Mouse (Mus musculus) layer of hippocampus, adult 2 months (tissue): ENCODE measurements at regions not wholly inside any gene's neighbourhood (a gene's known extent, or its start where the extent isn't known, plus 50 kb on each side); places are given as distances from the start of the nearest gene placed in this dataset.

Source experiments
- DNase-seq, 2 experiments: peaks; one replicate each; pipeline ENCODE4 v3.0.0; 2022; ENCODE audit warnings: low spot score in 2 of 2
- H3K27ac ChIP-seq: fragments of 200-600 bp; 2 replicates; pipeline ENCODE4 v1.8.1; 2022
- H3K4me3 ChIP-seq: fragments of 200-600 bp; 2 replicates; pipeline ENCODE4 v1.8.1; 2022; ENCODE audit warnings: mild to moderate bottlenecking
- CTCF ChIP-seq: fragments of 200-600 bp; conservative IDR thresholded peaks from 2 replicates; pipeline ENCODE4 v1.8.1; 2022; ENCODE audit warnings: antibody characterized with exemption, mild to moderate bottlenecking, moderate library complexity

DNA sequence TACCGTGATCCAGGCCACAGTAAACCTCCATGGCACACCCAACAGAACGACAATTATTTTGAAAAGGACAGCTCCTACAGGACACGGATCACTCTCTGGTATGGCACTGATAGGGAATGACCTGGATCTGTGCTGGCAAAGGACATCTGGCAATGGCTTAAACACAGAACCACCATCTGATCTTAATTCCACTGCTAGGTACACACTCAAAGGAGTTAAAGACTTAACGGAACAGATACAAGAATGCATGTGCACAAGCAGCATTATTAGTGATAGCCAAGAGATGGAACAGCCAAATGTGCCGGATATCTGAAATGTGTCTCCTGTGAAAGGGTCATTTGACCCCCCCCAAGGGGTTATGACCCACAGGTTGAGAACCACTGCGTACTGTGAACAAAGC is 493.0 kb upstream of the Atp11b start:
- Histone ChIP-seq H3K27ac (no peak overlapping the region), H3K4me3 (no peak overlapping the region)

DNA sequence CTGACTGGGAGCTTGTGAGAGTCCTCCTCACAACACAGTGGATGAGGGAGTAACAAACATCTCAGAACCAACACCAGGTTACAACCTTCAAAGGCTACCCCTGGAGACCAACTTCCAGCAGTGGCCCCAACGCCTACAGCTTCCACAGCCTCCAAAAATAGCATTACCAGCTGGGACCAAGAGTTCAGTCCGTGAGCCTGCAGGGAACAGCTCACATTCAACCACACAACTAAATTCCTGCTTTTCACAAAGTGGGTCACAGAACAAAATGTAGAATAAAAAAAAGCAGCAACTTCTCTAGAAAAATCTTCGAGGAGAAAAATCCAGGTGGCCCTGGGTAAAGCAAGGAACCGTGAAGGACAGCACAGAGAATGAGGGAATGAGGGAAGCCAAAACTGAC is 485.0 kb upstream of the Atp11b start:
- Histone ChIP-seq H3K27ac (no peak overlapping the region), H3K4me3 (no peak overlapping the region)
- no peak for DNase-seq
- TF ChIP-seq CTCF, result no peak

More for the DNA sequence above, 493.0 kb upstream of the Atp11b start:
- no peak for DNase-seq
- no peak for TF ChIP-seq CTCF

DNA sequence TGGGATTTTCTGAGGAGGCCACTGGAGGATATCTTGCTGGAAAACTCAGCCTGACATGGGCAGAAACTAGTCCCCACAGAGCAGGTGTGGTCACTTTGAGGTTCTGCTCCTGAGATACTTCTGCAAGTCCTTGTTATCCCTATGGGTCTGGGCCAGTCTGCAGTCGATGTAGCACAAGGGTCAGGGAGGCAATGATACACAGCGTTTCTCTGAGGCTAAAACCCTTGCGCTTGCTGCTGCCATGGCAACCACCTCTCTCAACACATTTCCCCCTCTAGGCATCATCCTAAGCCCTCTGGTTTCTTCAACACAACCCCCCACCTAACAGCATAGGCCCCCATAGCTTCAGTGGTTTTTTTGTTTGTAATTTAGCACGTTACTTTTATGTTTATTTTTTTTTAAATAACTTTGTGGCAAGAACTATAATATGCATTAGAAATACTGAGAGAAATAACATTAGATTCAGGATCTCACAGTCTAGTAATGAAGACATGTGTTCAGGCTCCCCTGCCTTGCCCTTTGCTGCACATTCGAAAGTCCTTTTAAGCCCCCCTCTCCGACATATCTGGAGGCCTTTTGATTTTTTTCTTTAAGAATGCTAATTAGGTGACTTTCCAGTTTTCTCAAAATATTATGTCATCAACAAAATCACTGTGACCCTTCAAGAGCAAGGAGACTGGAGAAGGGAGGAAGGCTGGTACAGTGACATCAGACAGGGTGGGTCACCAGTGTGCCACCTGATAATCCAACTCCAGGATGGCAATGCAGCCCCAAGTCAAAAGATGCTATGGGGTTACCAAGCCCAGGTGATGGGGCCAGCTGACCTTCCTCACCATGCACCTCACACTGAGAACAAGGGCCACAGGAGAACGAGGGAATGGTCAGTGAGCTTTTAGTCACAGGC is 483.7 kb upstream of the Atp11b start:
- no peak for DNase-seq
- no peak overlapping the region for H3K27ac ChIP-seq
- no peak overlapping the region for H3K4me3 ChIP-seq
- no peak for TF ChIP-seq CTCF

DNA sequence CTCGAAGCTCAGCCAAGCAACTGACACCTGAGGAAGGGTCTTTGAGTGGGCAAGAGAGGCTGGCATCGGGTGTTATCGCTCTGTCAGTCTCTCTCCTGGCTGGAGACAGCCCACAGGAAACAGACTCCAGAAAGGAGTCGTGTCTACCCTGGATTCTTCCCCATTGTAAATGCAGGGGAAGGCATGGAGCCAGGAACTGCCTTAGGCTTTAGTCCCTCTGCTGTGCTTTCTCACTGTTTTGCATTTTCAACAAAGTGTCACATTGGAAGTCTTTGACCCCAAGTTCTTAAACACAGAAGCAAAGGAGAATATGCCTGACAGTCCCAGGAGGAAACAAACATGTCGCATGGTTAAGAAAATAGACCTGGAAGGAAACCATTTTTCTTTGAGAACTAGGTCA is 480.4 kb upstream of the Atp11b start:
- H3K27ac ChIP-seq, result peak overlapping the region; percentile 16; the same call in 1 of the 2 replicates
- no peak for TF ChIP-seq CTCF

DNA sequence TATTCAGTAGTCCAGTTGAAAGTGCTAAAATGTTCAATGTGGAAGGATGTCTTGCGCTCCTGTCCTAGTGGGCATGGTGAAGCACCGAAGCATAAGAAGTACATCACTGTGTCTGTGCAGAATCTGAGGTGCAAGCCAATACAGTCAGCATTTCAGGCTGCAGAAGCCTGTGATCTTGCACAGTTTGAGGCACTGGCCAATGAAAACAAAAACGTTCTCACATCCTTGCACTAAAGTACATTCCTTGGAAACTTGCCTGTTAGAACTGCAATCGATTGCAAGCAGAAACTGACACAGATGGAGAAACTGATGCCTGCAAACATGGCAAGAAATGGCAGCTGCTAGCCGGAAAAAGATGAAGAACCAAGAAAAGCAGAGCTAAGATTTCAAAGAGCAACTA is 472.9 kb upstream of the Atp11b start:
- TF ChIP-seq CTCF, result no peak
- Histone ChIP-seq H3K27ac (no peak overlapping the region; the same call in 1 of the 2 replicates), H3K4me3 (no peak overlapping the region)
- DNase-seq, result peak; percentile 17 to 49

More for the DNA sequence above, 480.4 kb upstream of the Atp11b start:
- no peak for DNase-seq
- no peak overlapping the region for H3K4me3 ChIP-seq

DNA sequence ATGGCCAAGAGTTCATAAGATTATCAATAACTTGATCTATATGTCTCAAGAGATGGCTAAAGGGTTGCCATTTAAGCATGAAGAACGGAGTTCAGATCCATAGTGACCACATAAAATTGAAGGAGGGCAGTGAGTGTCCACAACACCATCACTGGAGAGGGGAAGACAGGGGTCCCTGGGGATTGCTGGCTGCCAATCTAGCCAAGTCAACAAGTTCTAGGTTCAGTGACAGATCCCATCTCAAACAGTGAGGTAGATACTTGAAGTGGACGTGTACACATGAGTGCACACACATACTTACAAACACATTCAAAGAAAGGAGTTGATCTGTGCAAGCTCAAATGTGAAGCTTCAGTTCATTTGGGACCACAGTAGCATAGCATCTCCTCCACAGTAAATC is 471.8 kb upstream of the Atp11b start:
- TF ChIP-seq CTCF, result no peak
- no peak for DNase-seq
- no peak overlapping the region for H3K4me3 ChIP-seq
- H3K27ac ChIP-seq, result no peak overlapping the region

DNA sequence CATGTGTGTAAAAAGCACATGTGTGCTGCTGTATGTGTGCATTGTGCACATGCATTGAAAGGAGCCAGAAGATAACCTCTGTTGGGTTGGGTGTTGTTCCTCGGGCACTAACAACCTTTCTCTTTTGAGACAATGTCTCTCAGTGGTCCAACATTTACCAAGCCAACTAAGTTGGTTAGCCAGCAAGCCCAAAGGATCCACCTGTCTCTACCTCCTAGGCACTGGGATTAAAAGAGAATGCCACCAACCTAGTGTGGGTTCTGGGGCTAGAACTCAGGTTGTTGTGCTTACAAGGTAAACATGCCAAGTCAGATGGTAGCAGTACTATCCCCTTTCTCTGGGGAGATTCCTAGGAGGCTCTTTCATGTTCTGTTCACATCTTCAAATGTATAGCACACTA is 459.1 kb upstream of the Atp11b start:
- Histone ChIP-seq H3K4me3 (no peak overlapping the region), H3K27ac (no peak overlapping the region)
- no peak for TF ChIP-seq CTCF
- no peak for DNase-seq

DNA sequence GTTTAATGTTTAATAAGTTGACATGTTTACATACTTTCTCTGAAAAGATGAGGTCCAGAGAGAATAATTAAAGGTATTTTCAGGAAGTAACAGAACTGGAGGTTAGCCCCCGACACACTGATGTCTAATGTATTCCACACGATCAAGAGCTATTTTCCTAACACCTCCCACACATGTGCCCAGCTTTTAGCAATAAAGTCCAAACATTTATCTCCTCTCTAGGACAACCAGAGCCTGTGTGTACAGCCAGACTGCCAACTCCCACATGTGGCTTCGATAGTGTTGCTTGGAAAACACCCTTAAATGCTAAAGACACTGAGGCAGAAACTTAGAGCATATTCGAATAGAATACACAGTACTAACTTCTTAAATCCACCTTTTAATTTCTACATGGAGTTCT is 458.2 kb upstream of the Atp11b start:
- no peak for TF ChIP-seq CTCF
- H3K27ac ChIP-seq, result no peak overlapping the region
- DNase-seq, result no peak
- H3K4me3 ChIP-seq, result no peak overlapping the region

DNA sequence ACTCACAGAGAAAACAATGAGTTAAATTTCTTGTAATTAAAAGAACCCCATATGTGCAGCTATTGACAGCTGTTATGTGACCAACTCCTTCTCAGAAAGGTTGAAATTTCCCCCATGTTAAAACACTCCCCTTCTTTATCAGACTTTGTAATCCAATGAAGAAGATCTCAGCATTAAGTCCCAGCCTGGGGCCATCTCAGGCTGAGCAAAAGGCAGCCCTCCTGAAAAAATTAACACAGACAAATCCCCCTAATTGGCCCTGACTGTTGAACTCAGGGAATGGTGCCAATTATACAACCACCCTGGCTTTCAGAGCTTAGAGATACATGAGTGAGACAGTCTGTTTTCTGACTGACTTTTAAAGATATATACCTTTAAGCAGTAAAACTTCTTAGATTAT is 454.9 kb upstream of the Atp11b start:
- TF ChIP-seq CTCF, result no peak
- Histone ChIP-seq H3K27ac (no peak overlapping the region), H3K4me3 (no peak overlapping the region)
- no peak for DNase-seq

DNA sequence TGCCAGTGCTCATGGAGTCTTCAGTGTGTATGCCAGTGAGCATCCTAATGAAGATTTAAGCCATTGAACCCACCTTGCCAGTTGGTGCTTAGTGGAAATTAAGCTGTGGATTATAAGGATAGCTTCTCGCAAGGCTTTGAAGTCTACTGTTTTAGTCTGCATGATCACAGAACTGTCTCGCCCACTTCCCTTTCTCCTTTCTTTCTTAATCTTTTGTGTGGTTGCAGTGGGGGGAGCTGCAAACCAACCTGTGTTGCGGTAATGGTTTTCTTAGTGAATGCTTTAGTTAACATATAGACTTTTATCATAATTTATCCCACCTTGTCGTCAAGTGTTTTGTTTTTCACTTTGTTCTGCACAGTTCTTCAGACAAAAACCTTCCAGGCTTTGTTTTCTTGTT is 447.9 kb upstream of the Atp11b start:
- Histone ChIP-seq H3K4me3 (no peak overlapping the region), H3K27ac (no peak overlapping the region)
- no peak for DNase-seq
- TF ChIP-seq CTCF, result no peak

DNA sequence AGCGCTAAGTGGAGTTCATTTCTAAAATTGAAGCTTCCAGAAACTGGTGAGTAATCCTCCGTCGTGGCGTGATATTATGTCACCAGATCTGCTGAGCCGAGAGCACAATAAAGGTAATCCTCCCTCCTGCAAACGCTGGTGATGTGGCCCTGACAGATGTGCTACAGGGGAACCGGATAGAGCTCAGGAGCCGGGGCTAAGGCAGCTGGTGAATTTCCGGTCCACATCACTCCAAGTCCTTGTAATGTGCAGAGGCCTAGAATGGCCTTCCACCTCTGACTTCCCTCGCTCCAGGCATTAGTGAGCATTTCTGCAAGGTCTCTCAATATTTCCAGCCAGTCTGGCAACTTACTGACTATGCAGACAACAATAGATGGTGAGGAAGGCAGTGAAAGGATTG is 439.7 kb upstream of the Atp11b start:
- no peak for TF ChIP-seq CTCF
- no peak for DNase-seq
- Histone ChIP-seq H3K27ac (no peak overlapping the region), H3K4me3 (no peak overlapping the region)

DNA sequence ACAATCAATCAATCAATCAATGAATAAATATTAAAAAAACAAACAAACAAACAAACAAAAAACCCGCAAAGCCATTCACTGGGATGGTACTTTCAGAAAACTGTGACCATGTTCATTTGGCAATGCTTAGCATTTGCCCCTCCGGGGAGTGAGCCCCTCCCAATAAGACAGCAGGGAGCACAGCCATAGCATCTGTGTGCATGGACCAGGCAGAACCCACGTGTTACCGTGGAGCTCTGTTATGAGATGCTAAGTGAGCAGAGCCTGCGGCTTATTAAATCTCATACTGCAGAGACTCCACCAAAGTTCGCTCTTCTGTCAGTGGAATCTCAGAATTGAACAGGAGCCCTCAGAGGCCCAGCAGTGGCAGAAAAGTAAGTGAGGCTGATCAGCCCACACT is 438.7 kb upstream of the Atp11b start:
- Histone ChIP-seq H3K27ac (no peak overlapping the region), H3K4me3 (no peak overlapping the region)
- TF ChIP-seq CTCF, result no peak
- no peak for DNase-seq

DNA sequence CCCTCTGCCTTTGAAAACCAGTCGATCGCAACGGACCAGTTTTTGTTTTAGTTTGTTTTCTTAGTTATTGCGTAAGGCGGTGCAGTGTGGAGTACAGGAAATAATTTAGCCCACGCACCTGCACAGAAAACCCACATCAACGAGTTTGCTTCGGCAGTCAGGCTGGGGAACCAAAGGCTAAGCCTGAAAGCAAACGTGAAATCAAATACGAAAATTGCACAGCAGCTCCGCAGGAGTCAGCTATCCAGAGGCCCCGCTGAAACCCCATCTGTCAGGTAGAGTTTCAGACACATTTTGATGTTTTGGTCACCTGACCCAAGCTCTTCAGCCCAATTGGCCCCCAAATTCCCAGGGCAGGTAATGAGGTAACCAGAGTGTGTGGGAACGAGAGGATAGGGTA is 435.6 kb upstream of the Atp11b start:
- H3K27ac ChIP-seq, result no peak overlapping the region
- DNase-seq, result no peak
- TF ChIP-seq CTCF, result no peak

DNA sequence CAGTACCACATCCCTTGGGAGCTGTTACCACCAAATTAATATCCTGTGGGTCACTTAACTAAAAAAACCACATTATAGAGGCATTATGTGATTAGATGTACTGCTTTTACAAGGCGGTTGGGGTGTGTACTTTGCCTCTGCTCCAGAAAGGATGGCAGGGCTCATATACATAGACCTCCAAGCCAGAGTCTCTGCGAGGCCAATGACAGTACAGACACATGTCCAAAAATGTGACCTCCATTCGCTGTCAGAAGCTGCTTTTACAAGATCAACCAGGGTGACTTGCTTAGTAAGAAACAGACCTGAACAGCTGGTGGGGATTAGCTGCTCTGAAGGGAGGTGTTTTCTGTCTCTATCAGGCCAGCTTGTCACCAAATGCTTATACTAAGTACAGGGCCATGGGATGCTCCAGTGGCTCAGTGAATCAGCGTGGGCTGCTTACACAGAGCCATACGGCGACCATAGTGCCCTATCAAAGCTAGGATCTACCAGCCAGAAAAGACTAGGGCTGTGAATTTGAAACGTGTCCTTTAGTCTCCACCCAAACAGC is 433.0 kb upstream of the Atp11b start:
- no peak for DNase-seq
- Histone ChIP-seq H3K27ac (no peak overlapping the region), H3K4me3 (no peak overlapping the region)
- no peak for TF ChIP-seq CTCF

More for the DNA sequence above, 435.6 kb upstream of the Atp11b start:
- H3K4me3 ChIP-seq, result no peak overlapping the region
